Mouse (Mus musculus): ENCODE data around the gene Plb1.

DNA sequence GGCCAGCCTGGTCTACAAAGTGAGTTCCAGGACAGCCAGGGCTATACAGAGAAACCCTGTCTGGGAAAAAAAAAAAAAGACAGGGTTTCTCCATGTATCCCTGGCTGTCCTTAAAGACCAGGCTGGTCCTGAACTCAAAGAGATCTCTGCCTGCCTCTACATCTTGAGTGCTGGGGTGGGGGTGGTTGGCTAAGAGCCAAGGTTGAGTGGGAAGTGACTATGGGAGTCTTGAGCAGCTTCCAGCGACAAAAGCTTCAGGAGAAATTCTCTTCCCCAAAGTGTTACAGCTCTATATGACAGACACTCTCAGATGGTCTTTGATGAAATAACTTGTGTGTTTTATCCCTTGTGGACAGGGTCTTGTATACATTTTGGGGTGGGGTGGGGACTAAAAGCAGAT is 136.9 kb downstream of the Plb1 start:
- no peak for TF ChIP-seq CTCF (IDR thresholded peaks at IDR 0.05; ENCODE audit: low read depth, low read length)
- TF ChIP-seq POLR2A (IDR thresholded peaks at IDR 0.05; ENCODE audit: borderline replicate concordance, low read depth, low read length) = no peak
